Mouse (Mus musculus): ENCODE measurements around the gene Il17f.
"Not testable (repeated sequence)": the region's sequence is repeated elsewhere in the genome, so short reads cannot be mapped to it uniquely, and the experiment has no call there.

The Il17f gene

GRCm38 (mm10) chr1:20778366-20778765, 12.1 kb downstream of the Il17f start:
- no peak for DNase-seq (ENCODE audit: low spot score)

GRCm38 (mm10) chr1:20774026-20774730, 16.2 kb downstream of the Il17f start:
- DNase-seq (ENCODE audit: low spot score), result not testable (repeated sequence)

- DNase-seq (ENCODE audit: low spot score), result no peak
These were observed 23.9 kb downstream of the Il17f start for GRCm38 (mm10) chr1:20766526-20766925.

DNA sequence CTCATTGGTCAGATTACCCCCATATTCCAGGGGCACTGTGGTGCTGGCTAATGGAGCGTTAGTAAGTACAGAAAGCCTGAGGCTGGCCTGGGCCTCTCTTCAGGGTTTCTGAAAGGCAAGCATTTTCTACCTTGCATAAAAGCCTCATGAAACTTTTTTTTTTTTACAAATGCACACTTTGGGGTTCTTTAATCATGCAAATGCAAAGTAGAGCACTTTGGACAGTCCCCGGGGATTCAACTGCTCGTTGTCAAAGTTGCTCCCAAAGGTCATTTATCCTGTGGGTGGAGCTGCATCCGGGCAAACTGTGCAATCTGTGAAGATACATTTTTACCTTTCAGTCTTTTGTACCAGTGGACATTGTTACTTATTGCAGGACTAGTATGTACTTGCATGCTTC, 29.0 kb downstream of the Il17f start:
- no peak for DNase-seq (ENCODE audit: low spot score)

DNA sequence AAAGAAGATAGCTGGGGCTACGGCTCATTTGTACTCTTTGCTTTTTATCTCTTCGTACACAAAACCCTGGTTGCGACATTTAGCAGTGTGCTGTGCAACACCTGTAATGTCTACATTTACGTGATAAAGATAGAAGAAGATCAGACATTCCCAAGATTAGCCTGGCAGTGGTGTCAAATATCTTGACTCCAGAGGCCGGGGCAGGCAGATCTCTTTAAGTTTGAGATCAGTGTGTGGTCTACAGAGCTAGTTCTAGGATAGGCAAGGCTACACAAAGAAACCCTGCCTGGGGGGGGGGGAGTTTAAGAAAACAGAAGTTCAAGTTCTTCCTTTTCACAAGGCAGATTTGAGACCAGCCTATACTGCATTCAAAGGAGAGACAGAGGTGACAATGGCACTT, 30.1 kb downstream of the Il17f start:
- no peak for DNase-seq (ENCODE audit: low spot score)

- DNase-seq (ENCODE audit: low spot score), result no peak
These were observed 30.6 kb downstream of the Il17f start for GRCm38 (mm10) chr1:20759799-20760198.

DNA sequence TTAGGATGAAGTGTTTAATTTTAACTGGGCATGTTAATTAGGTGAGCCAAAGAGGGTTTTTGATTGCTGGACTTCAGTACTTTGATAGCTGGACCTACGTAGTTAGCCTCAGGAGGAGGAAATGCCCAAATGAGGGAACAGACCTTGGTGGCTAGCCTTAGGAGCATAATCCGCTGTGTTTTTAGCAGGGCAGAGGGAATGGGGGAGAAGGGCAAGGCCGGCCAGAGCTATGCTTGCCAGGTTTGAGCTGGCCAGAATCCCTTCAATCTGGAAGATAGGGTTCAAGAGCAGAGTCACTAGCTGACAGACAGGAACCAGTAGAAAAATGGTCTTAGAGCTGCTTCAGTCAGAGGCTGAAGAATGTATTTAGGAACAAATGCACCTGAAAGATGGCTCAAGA, 32.8 kb downstream of the Il17f start:
- no peak for DNase-seq (ENCODE audit: low spot score)

- DNase-seq (ENCODE audit: low spot score), result no peak
These were observed 36.0 kb downstream of the Il17f start for GRCm38 (mm10) chr1:20754439-20754838.

GRCm38 (mm10) chr1:20740496-20740998, 49.9 kb downstream of the Il17f start:
- DNase-seq (ENCODE audit: low spot score), result no peak

- no peak for DNase-seq (ENCODE audit: low spot score)
These were observed 51.9 kb downstream of the Il17f start for GRCm38 (mm10) chr1:20738483-20738882.

GRCm38 (mm10) chr1:20736572-20736971, 53.8 kb downstream of the Il17f start:
- DNase-seq (ENCODE audit: low spot score), result no peak

- DNase-seq (ENCODE audit: low spot score), result no peak
These were observed 59.5 kb downstream of the Il17f start, which contains the start of gene Il17a for GRCm38 (mm10) chr1:20730903-20731302. TSS of gene Il17a (plus strand) at chr1:20730905.
